Mouse (Mus musculus): Measurements from ENCODE around the gene Olfm2. TPM values are rescaled to one million over a fixed set of nuclear protein-coding genes. Genes with fewer than 3 reads are reported as not detected.
A peak's percentile ranks its signal among the peaks of the same experiment; 100 is the strongest.

Olfm2 gene
- polyA plus RNA-seq, 1 experiment from 2014 or later: 0.34 TPM

GRCm38 (mm10) chr9:20726859-20727600, 19.1 kb downstream of the Olfm2 start:
- peak overlapping the region; percentile 68 for H3K4me2 ChIP-seq (ENCODE audit: low read depth, low read length)
- no peaks in the 10 kb centered on the region for H3K36me3 ChIP-seq (replicated peaks; ENCODE audit: insufficient read depth, low read length)
- H3K9me3 ChIP-seq (ENCODE audit: low read length): no peaks in the 10 kb centered on the region
- DNase-seq: no peak
- peaks cover 16% of the 10 kb centered on the region for H3K4me1 ChIP-seq (ENCODE audit: insufficient read depth)
- 2% methylated on average over 28 of the region's 54 CpGs for WGBS (ENCODE audit: insufficient replicate concordance)
- no peak overlapping the region for H3K27ac ChIP-seq (ENCODE audit: low read depth)
- no peak for TF ChIP-seq CTCF (IDR thresholded peaks at IDR 0.05; ENCODE audit: low read depth)
- peak overlapping the region; percentile 37 for H3K4me3 ChIP-seq (ENCODE audit: low read depth, low read length)
- peak overlapping the region; percentile 18; the same call in 1 of the 2 replicates for H3K9ac ChIP-seq (replicated peaks)
- peak; percentile 8; the same call in 1 of the 2 replicates for ATAC-seq
- H3K27me3 ChIP-seq (ENCODE audit: insufficient read depth, low read length): peaks cover 50% of the 10 kb centered on the region

- no peaks in the 10 kb centered on the region for H3K36me3 ChIP-seq (replicated peaks; ENCODE audit: insufficient read depth, low read length)
- peak overlapping the region; percentile 37 for H3K4me3 ChIP-seq (ENCODE audit: low read depth, low read length)
- TF ChIP-seq CTCF (IDR thresholded peaks at IDR 0.05; ENCODE audit: low read depth) (no peak), EP300 (IDR thresholded peaks at IDR 0.05; ENCODE audit: low read depth) (no peak)
- H3K27me3 ChIP-seq (ENCODE audit: insufficient read depth, low read length): peaks cover 50% of the 10 kb centered on the region
- H3K4me2 ChIP-seq (ENCODE audit: low read depth, low read length): peak overlapping the region; percentile 68
- H3K9ac ChIP-seq (replicated peaks): no peak overlapping the region; the same call in 1 of the 2 replicates
- WGBS (ENCODE audit: insufficient replicate concordance): 4% methylated on average over 40 of the region's 42 CpGs
- peaks cover 16% of the 10 kb centered on the region for H3K4me1 ChIP-seq (ENCODE audit: insufficient read depth)
- DNase-seq: no peak
- no peak overlapping the region for H3K27ac ChIP-seq (ENCODE audit: low read depth)
- ATAC-seq: no peak
- H3K9me3 ChIP-seq (ENCODE audit: low read length): no peaks in the 10 kb centered on the region
Observed at GRCm38 (mm10) chr9:20726134-20726858, 19.9 kb downstream of the Olfm2 start.

- H3K27ac ChIP-seq (ENCODE audit: low read depth): no peak overlapping the region
- peaks cover 25% of the 10 kb centered on the region for H3K27me3 ChIP-seq (ENCODE audit: insufficient read depth, low read length)
- no peaks in the 10 kb centered on the region for H3K36me3 ChIP-seq (replicated peaks; ENCODE audit: insufficient read depth, low read length)
- no peak for DNase-seq
- no peaks in the 10 kb centered on the region for H3K9me3 ChIP-seq (ENCODE audit: low read length)
- TF ChIP-seq CTCF (IDR thresholded peaks at IDR 0.05; ENCODE audit: low read depth) (no peak), EP300 (IDR thresholded peaks at IDR 0.05; ENCODE audit: low read depth) (no peak)
- no peak for ATAC-seq
- no peak overlapping the region for H3K9ac ChIP-seq (replicated peaks)
- peaks cover 5% of the 10 kb centered on the region for H3K4me1 ChIP-seq (ENCODE audit: insufficient read depth)
- H3K4me2 ChIP-seq (ENCODE audit: low read depth, low read length): no peak overlapping the region
- WGBS (ENCODE audit: insufficient replicate concordance): 32% methylated on average over 2 of the region's 2 CpGs
- H3K4me3 ChIP-seq (ENCODE audit: low read depth, low read length): no peak overlapping the region
Observed at GRCm38 (mm10) chr9:20721582-20721981, 24.6 kb downstream of the Olfm2 start.

- DNase-seq: no peak
Observed at GRCm38 (mm10) chr9:20715332-20715731, 30.8 kb downstream of the Olfm2 start.

GRCm38 (mm10) chr9:20713478-20713987, 32.6 kb downstream of the Olfm2 start:
- 55% methylated on average over 7 of the region's 11 CpGs for WGBS (ENCODE audit: insufficient replicate concordance)
- no peaks in the 10 kb centered on the region for H3K36me3 ChIP-seq (replicated peaks; ENCODE audit: insufficient read depth, low read length)
- no peaks in the 10 kb centered on the region for H3K9me3 ChIP-seq (ENCODE audit: low read length)
- H3K4me1 ChIP-seq (ENCODE audit: insufficient read depth): no peaks in the 10 kb centered on the region
- DNase-seq: no peak
- no peak for TF ChIP-seq EP300 (IDR thresholded peaks at IDR 0.05; ENCODE audit: low read depth)
- TF ChIP-seq CTCF (IDR thresholded peaks at IDR 0.05; ENCODE audit: low read depth): no peak
- no peak overlapping the region for H3K27ac ChIP-seq (ENCODE audit: low read depth)
- H3K27me3 ChIP-seq (ENCODE audit: insufficient read depth, low read length): no peaks in the 10 kb centered on the region
- H3K4me2 ChIP-seq (ENCODE audit: low read depth, low read length): no peak overlapping the region
- no peak overlapping the region for H3K9ac ChIP-seq (replicated peaks)
- ATAC-seq: no peak
- no peak overlapping the region for H3K4me3 ChIP-seq (ENCODE audit: low read depth, low read length)

More at GRCm38 (mm10) chr9:20715332-20715731, 30.8 kb downstream of the Olfm2 start:
- H3K9ac ChIP-seq (replicated peaks): no peak overlapping the region
- no peak overlapping the region for H3K27ac ChIP-seq (ENCODE audit: low read depth)
- no peak overlapping the region for H3K4me3 ChIP-seq (ENCODE audit: low read depth, low read length)
- TF ChIP-seq CTCF (IDR thresholded peaks at IDR 0.05; ENCODE audit: low read depth): peak; percentile 56
- no peak for TF ChIP-seq EP300 (IDR thresholded peaks at IDR 0.05; ENCODE audit: low read depth)
- no peaks in the 10 kb centered on the region for H3K36me3 ChIP-seq (replicated peaks; ENCODE audit: insufficient read depth, low read length)
- no peaks in the 10 kb centered on the region for H3K4me1 ChIP-seq (ENCODE audit: insufficient read depth)
- ATAC-seq: no peak
- WGBS (ENCODE audit: insufficient replicate concordance): 66% methylated on average over 7 of the region's 7 CpGs
- H3K27me3 ChIP-seq (ENCODE audit: insufficient read depth, low read length): no peaks in the 10 kb centered on the region
- no peaks in the 10 kb centered on the region for H3K9me3 ChIP-seq (ENCODE audit: low read length)
- no peak overlapping the region for H3K4me2 ChIP-seq (ENCODE audit: low read depth, low read length)

- H3K36me3 ChIP-seq (replicated peaks; ENCODE audit: insufficient read depth, low read length): no peaks in the 10 kb centered on the region
- DNase-seq (no peak), ATAC-seq (no peak)
- no peaks in the 10 kb centered on the region for H3K27me3 ChIP-seq (ENCODE audit: insufficient read depth, low read length)
- H3K4me2 ChIP-seq (ENCODE audit: low read depth, low read length): no peak overlapping the region
- H3K9me3 ChIP-seq (ENCODE audit: low read length): no peaks in the 10 kb centered on the region
- no peak overlapping the region for H3K9ac ChIP-seq (replicated peaks)
- 61% methylated on average over 5 of the region's 5 CpGs for WGBS (ENCODE audit: insufficient replicate concordance)
- no peak overlapping the region for H3K4me3 ChIP-seq (ENCODE audit: low read depth, low read length)
- TF ChIP-seq EP300 (IDR thresholded peaks at IDR 0.05; ENCODE audit: low read depth): no peak
- TF ChIP-seq CTCF (IDR thresholded peaks at IDR 0.05; ENCODE audit: low read depth): no peak
- H3K27ac ChIP-seq (ENCODE audit: low read depth): no peak overlapping the region
- H3K4me1 ChIP-seq (ENCODE audit: insufficient read depth): no peaks in the 10 kb centered on the region
Observed at GRCm38 (mm10) chr9:20712934-20713477, 33.1 kb downstream of the Olfm2 start.

All from liver, postnatal 0 days (tissue).